Mouse (Mus musculus) kidney, embryonic 14.5 days (tissue): ENCODE measurements around the gene Ppp1r9a. TPM values are rescaled to one million over a fixed set of nuclear protein-coding genes. Genes with fewer than 3 reads are reported as not detected.

Source experiments
- ATAC-seq: fragments of 200-750 bp; cut with Nextera tagmentation; 2 replicates; pipeline ENCODE4 v1.8.0; 2017; ENCODE audit warnings: moderate number of reproducible peaks, mild to moderate bottlenecking, moderate TSS enrichment, moderate library complexity; ENCODE audit not compliant: low FRiP score, low TSS enrichment
- H3K27ac ChIP-seq: fragments of 300-500 bp; sonication (generic); 2 replicates; pipeline ENCODE4 v1.5.1; 2014; ENCODE audit warnings: low read depth, mild to moderate bottlenecking, low read length, moderate library complexity, mixed read lengths
- H3K27me3 ChIP-seq: fragments of 300-500 bp; sonication (generic); 2 replicates; pipeline ENCODE4 v1.6.1; 2014; ENCODE audit warnings: mild to moderate bottlenecking, low read length; ENCODE audit not compliant: control insufficient read depth, insufficient read depth
- H3K36me3 ChIP-seq: fragments of 300-500 bp; sonication (generic); 2 replicates; pipeline ENCODE4 v1.6.1; 2014; ENCODE audit warnings: low read length, mixed read lengths; ENCODE audit not compliant: control insufficient read depth, insufficient read depth
- H3K4me1 ChIP-seq: fragments of 300-500 bp; sonication (generic); 2 replicates; pipeline ENCODE4 v1.6.1; 2014; ENCODE audit warnings: low read length, mixed read lengths; ENCODE audit not compliant: control insufficient read depth, insufficient read depth
- H3K4me2 ChIP-seq: fragments of 300-500 bp; sonication (generic); replicated peaks from 2 replicates; pipeline ENCODE4 v1.6.1; 2014; ENCODE audit warnings: low read depth, mild to moderate bottlenecking, low read length
- H3K4me3 ChIP-seq: fragments of 300-500 bp; sonication (generic); 2 replicates; pipeline ENCODE4 v1.5.1; 2014; ENCODE audit warnings: mild to moderate bottlenecking, low read length
- H3K9ac ChIP-seq: fragments of 300-500 bp; sonication (generic); 2 replicates; pipeline ENCODE4 v1.6.1; 2014; ENCODE audit warnings: low read depth, mild to moderate bottlenecking, low read length, moderate library complexity
- H3K9me3 ChIP-seq: fragments of 300-500 bp; sonication (generic); 2 replicates; pipeline ENCODE4 v1.6.1; 2016; ENCODE audit warnings: low read length; ENCODE audit not compliant: control insufficient read depth
- WGBS: fragments of 180-500 bp; shearing (Covaris S2); extraction: QIAGEN DNeasy Blood & Tissue Kit; methylation state at CpG from one replicate; pipeline ENCODE4 v1.1.7; 2014; 5-methylcytosine and 5-hydroxymethylcytosine counted together
- polyA plus RNA-seq: library from polyadenylated mRNA; unstranded; fragments of >200 nt; fragmentation: Nextera tagmentation; extraction: Ambion mirVana; gene quantifications from 2 replicates; pipeline ENCODE4 v1.2.1, GENCODE M21; 2014

Gene Ppp1r9a
- polyA plus RNA-seq, 1 experiment from 2014 or later, result 28.8 TPM

- H3K27ac ChIP-seq, result no peak overlapping the region
- WGBS, result 85% methylated on average over 2 of the region's 2 CpGs
- no peaks in the 10 kb centered on the region for H3K27me3 ChIP-seq
- H3K4me3 ChIP-seq, result no peak overlapping the region
- H3K4me2 ChIP-seq, result no peak overlapping the region
- 0 out of 2 replicates have a peak, but pooled peaks cover under 1% of the 10 kb centered on the region for H3K4me1 ChIP-seq
- peaks cover 3% of the 10 kb centered on the region; the same call in 1 of the 2 replicates for H3K36me3 ChIP-seq
- ATAC-seq, result no peak
- H3K9ac ChIP-seq, result no peak overlapping the region
- no peaks in the 10 kb centered on the region for H3K9me3 ChIP-seq
Observed at GRCm38 (mm10) chr6:4943821-4944220, 41.1 kb downstream of the Ppp1r9a start.

GRCm38 (mm10) chr6:4948056-4948455 lies 45.3 kb downstream of the Ppp1r9a start:
- H3K9me3 ChIP-seq, result no peaks in the 10 kb centered on the region
- no peak overlapping the region for H3K9ac ChIP-seq
- no peak overlapping the region for H3K4me2 ChIP-seq
- no peak for ATAC-seq
- WGBS, result 89% methylated on average over 4 of the region's 4 CpGs
- H3K27ac ChIP-seq, result no peak overlapping the region
- H3K4me3 ChIP-seq, result no peak overlapping the region
- no peaks in the 10 kb centered on the region for H3K27me3 ChIP-seq
- no peaks in the 10 kb centered on the region for H3K36me3 ChIP-seq
- H3K4me1 ChIP-seq, result peaks cover 7% of the 10 kb centered on the region; the same call in 1 of the 2 replicates

- Histone ChIP-seq H3K4me2 (no peak overlapping the region), H3K36me3 (no peaks in the 10 kb centered on the region), H3K4me3 (no peak overlapping the region), H3K9me3 (no peaks in the 10 kb centered on the region), H3K27ac (no peak overlapping the region), H3K27me3 (no peaks in the 10 kb centered on the region), H3K4me1 (peaks cover 7% of the 10 kb centered on the region; the same call in 1 of the 2 replicates), H3K9ac (no peak overlapping the region)
- 86% methylated on average over 4 of the region's 4 CpGs for WGBS
- no peak for ATAC-seq
Observed at GRCm38 (mm10) chr6:4949701-4950100, 47.0 kb downstream of the Ppp1r9a start.

- Histone ChIP-seq H3K27me3 (no peaks in the 10 kb centered on the region), H3K27ac (peak overlapping the region; percentile 56; the same call in 1 of the 2 replicates), H3K4me2 (0 out of 2 replicates have a peak overlapping the region, but pooled peaks have one; percentile 1), H3K9me3 (no peaks in the 10 kb centered on the region), H3K9ac (no peak overlapping the region), H3K4me3 (no peak overlapping the region), H3K36me3 (no peaks in the 10 kb centered on the region), H3K4me1 (peaks cover 10% of the 10 kb centered on the region; the same call in 1 of the 2 replicates)
- ATAC-seq, result peak; percentile 80
- 35% methylated on average over 14 of the region's 14 CpGs for WGBS
Observed at GRCm38 (mm10) chr6:4953028-4953719, 50.5 kb downstream of the Ppp1r9a start.

- H3K36me3 ChIP-seq, result no peaks in the 10 kb centered on the region
- WGBS, result 52% methylated on average over 6 of the region's 6 CpGs
- H3K9ac ChIP-seq, result no peak overlapping the region
- H3K9me3 ChIP-seq, result no peaks in the 10 kb centered on the region
- no peaks in the 10 kb centered on the region for H3K27me3 ChIP-seq
- H3K27ac ChIP-seq, result no peak overlapping the region
- H3K4me3 ChIP-seq, result no peak overlapping the region
- no peak for ATAC-seq
- peaks cover 5% of the 10 kb centered on the region; the same call in 1 of the 2 replicates for H3K4me1 ChIP-seq
- H3K4me2 ChIP-seq, result no peak overlapping the region
Observed at GRCm38 (mm10) chr6:4956651-4957050, 53.9 kb downstream of the Ppp1r9a start.

- Histone ChIP-seq H3K4me3 (no peak overlapping the region), H3K27ac (no peak overlapping the region), H3K36me3 (no peaks in the 10 kb centered on the region), H3K27me3 (no peaks in the 10 kb centered on the region), H3K9me3 (no peaks in the 10 kb centered on the region), H3K4me1 (no peaks in the 10 kb centered on the region), H3K9ac (no peak overlapping the region), H3K4me2 (no peak overlapping the region)
- no peak for ATAC-seq
- 66% methylated on average over 4 of the region's 4 CpGs for WGBS
Observed at GRCm38 (mm10) chr6:4962197-4962596, 59.5 kb downstream of the Ppp1r9a start.

- Histone ChIP-seq H3K4me3 (no peak overlapping the region), H3K9me3 (no peaks in the 10 kb centered on the region), H3K4me1 (no peaks in the 10 kb centered on the region), H3K9ac (no peak overlapping the region), H3K36me3 (no peaks in the 10 kb centered on the region), H3K4me2 (no peak overlapping the region), H3K27me3 (no peaks in the 10 kb centered on the region), H3K27ac (no peak overlapping the region)
- WGBS, result 64% methylated on average over 5 of the region's 5 CpGs
- ATAC-seq, result 0 out of 2 replicates have a peak, but pooled peaks have one; percentile 35
Observed at GRCm38 (mm10) chr6:4963049-4963448, 60.3 kb downstream of the Ppp1r9a start.

GRCm38 (mm10) chr6:4967236-4967635 lies 64.5 kb downstream of the Ppp1r9a start:
- H3K27me3 ChIP-seq, result no peaks in the 10 kb centered on the region
- WGBS, result 91% methylated on average over 4 of the region's 4 CpGs
- H3K9me3 ChIP-seq, result no peaks in the 10 kb centered on the region
- ATAC-seq, result no peak
- H3K36me3 ChIP-seq, result no peaks in the 10 kb centered on the region
- H3K9ac ChIP-seq, result no peak overlapping the region
- no peak overlapping the region for H3K4me2 ChIP-seq
- no peaks in the 10 kb centered on the region for H3K4me1 ChIP-seq
- H3K4me3 ChIP-seq, result no peak overlapping the region
- H3K27ac ChIP-seq, result no peak overlapping the region

- Histone ChIP-seq H3K4me3 (no peak overlapping the region), H3K4me2 (no peak overlapping the region), H3K27me3 (no peaks in the 10 kb centered on the region), H3K27ac (no peak overlapping the region), H3K9me3 (no peaks in the 10 kb centered on the region), H3K9ac (no peak overlapping the region), H3K4me1 (no peaks in the 10 kb centered on the region), H3K36me3 (no peaks in the 10 kb centered on the region)
- 96% methylated on average over 9 of the region's 9 CpGs for WGBS
- ATAC-seq, result no peak
Observed at GRCm38 (mm10) chr6:4971229-4971628, 68.5 kb downstream of the Ppp1r9a start.
